Mouse (Mus musculus) brown adipose tissue, adult 24 weeks (tissue): ENCODE measurements around the gene Il22ra2. TPM values are rescaled to one million over a fixed set of nuclear protein-coding genes. Genes with fewer than 3 reads are reported as not detected.
A peak's percentile ranks its signal among the peaks of the same experiment; 100 is the strongest.
"Not testable (repeated sequence)": the region's sequence is repeated elsewhere in the genome, so short reads cannot be mapped to it uniquely, and the experiment has no call there.

ENCODE experiments used
- H3K27ac ChIP-seq: fragments of 200-500 bp; replicated peaks from 2 replicates; pipeline ENCODE4 v1.5.1; 2012; ENCODE audit warnings: low read depth, mild to moderate bottlenecking, low read length
- H3K4me1 ChIP-seq: fragments of 200-500 bp; 2 replicates; pipeline ENCODE4 v1.6.1; 2012; ENCODE audit warnings: low read length, mixed read lengths; ENCODE audit not compliant: control insufficient read depth, insufficient read depth, insufficient read length
- H3K4me3 ChIP-seq: fragments of 200-500 bp; 2 replicates; pipeline ENCODE4 v1.5.1; 2012; ENCODE audit warnings: low read depth, mild to moderate bottlenecking, low read length, moderate library complexity; ENCODE audit not compliant: insufficient read depth
- polyA plus RNA-seq: library from polyadenylated mRNA; stranded (reverse); fragments of >200 nt; gene quantifications from 2 replicates; pipeline ENCODE4 v1.2.4, GENCODE M21; 2012; ENCODE audit not compliant: missing spikeins, insufficient read depth, insufficient read length

Gene Il22ra2
- polyA plus RNA-seq, 1 experiment, result not detected

GRCm38 (mm10) chr10:19592556-19592955, 29.2 kb upstream of the Il22ra2 start:
- Histone ChIP-seq H3K4me3 (peak overlapping the region; percentile 90), H3K27ac (peak overlapping the region; percentile 98), H3K4me1 (peaks cover 18% of the 10 kb centered on the region)

GRCm38 (mm10) chr10:19593296-19593695, 28.5 kb upstream of the Il22ra2 start:
- H3K4me3 ChIP-seq, result peak overlapping the region; percentile 51
- H3K4me1 ChIP-seq, result peaks cover 18% of the 10 kb centered on the region
- H3K27ac ChIP-seq, result peak overlapping the region; percentile 92

- H3K27ac ChIP-seq, result peak overlapping the region; percentile 92
Measured at GRCm38 (mm10) chr10:19594201-19594905, 27.4 kb upstream of the Il22ra2 start.

GRCm38 (mm10) chr10:19596866-19597265, 24.9 kb upstream of the Il22ra2 start:
- peaks cover 26% of the 10 kb centered on the region for H3K4me1 ChIP-seq
- no peak overlapping the region for H3K4me3 ChIP-seq
- H3K27ac ChIP-seq, result peak overlapping the region; percentile 64

More at GRCm38 (mm10) chr10:19594201-19594905, 27.4 kb upstream of the Il22ra2 start:
- Histone ChIP-seq H3K4me1 (peaks cover 24% of the 10 kb centered on the region), H3K4me3 (peak overlapping the region; percentile 51)

- Histone ChIP-seq H3K4me3 (no peak overlapping the region), H3K4me1 (peaks cover 26% of the 10 kb centered on the region), H3K27ac (no peak overlapping the region)
Measured at GRCm38 (mm10) chr10:19598091-19598490, 23.7 kb upstream of the Il22ra2 start.

GRCm38 (mm10) chr10:19599331-19600092, 22.3 kb upstream of the Il22ra2 start:
- Histone ChIP-seq H3K4me1 (peaks cover 20% of the 10 kb centered on the region), H3K27ac (peak overlapping the region; percentile 61), H3K4me3 (no peak overlapping the region)

- Histone ChIP-seq H3K27ac (peak overlapping the region; percentile 19), H3K4me1 (peaks cover 17% of the 10 kb centered on the region; the same call in 1 of the 2 replicates), H3K4me3 (no peak overlapping the region)
Measured at GRCm38 (mm10) chr10:19600093-19600420, 21.7 kb upstream of the Il22ra2 start.

GRCm38 (mm10) chr10:19601502-19601901, 20.3 kb upstream of the Il22ra2 start:
- not testable (repeated sequence) for H3K4me1 ChIP-seq, H3K4me3 ChIP-seq, H3K27ac ChIP-seq

- Histone ChIP-seq H3K4me3 (no peak overlapping the region), H3K27ac (no peak overlapping the region), H3K4me1 (peaks cover 8% of the 10 kb centered on the region; the same call in 1 of the 2 replicates)
Measured at GRCm38 (mm10) chr10:19603231-19603630, 18.6 kb upstream of the Il22ra2 start.

- no peak overlapping the region for H3K27ac ChIP-seq
- H3K4me1 ChIP-seq, result peaks cover 24% of the 10 kb centered on the region
Measured at GRCm38 (mm10) chr10:19609125-19609524, 12.7 kb upstream of the Il22ra2 start.

GRCm38 (mm10) chr10:19611616-19612015, 10.2 kb upstream of the Il22ra2 start:
- peaks cover 26% of the 10 kb centered on the region for H3K4me1 ChIP-seq
- no peak overlapping the region for H3K27ac ChIP-seq

More at GRCm38 (mm10) chr10:19609125-19609524, 12.7 kb upstream of the Il22ra2 start:
- no peak overlapping the region for H3K4me3 ChIP-seq

GRCm38 (mm10) chr10:19613111-19613753, 8.6 kb upstream of the Il22ra2 start:
- H3K27ac ChIP-seq, result peak overlapping the region; percentile 84
- H3K4me1 ChIP-seq, result peaks cover 26% of the 10 kb centered on the region
- H3K4me3 ChIP-seq, result no peak overlapping the region

More at GRCm38 (mm10) chr10:19611616-19612015, 10.2 kb upstream of the Il22ra2 start:
- H3K4me3 ChIP-seq, result no peak overlapping the region

- H3K27ac ChIP-seq, result no peak overlapping the region
- H3K4me3 ChIP-seq, result no peak overlapping the region
Measured at GRCm38 (mm10) chr10:19619736-19620135, 2.1 kb upstream of the Il22ra2 start.

GRCm38 (mm10) chr10:19624617-19625016, 2.8 kb downstream of the Il22ra2 start:
- no peaks in the 10 kb centered on the region for H3K4me1 ChIP-seq
- H3K27ac ChIP-seq, result no peak overlapping the region

More at GRCm38 (mm10) chr10:19619736-19620135, 2.1 kb upstream of the Il22ra2 start:
- no peaks in the 10 kb centered on the region for H3K4me1 ChIP-seq

GRCm38 (mm10) chr10:19627342-19627741, 5.5 kb downstream of the Il22ra2 start:
- Histone ChIP-seq H3K27ac (peak overlapping the region; percentile 76), H3K4me3 (no peak overlapping the region), H3K4me1 (no peaks in the 10 kb centered on the region)

More at GRCm38 (mm10) chr10:19624617-19625016, 2.8 kb downstream of the Il22ra2 start:
- H3K4me3 ChIP-seq, result no peak overlapping the region
